Mouse (Mus musculus) monocyte, adult 2 months (primary cell): ENCODE measurements around the gene Dvl1.

Experiments
- DNase-seq, 2 experiments: peaks; one replicate each; pipeline ENCODE4 v3.0.0; 2022; ENCODE audit warnings: low spot score in 2 of 2, low read depth in 1 of 2

Dvl1 gene

GRCm38 (mm10) chr4:155869317-155870033 lies 22.3 kb downstream of the Dvl1 start, which contains the start of the genes Cptp and Ints11:
Gene Cptp, minus strand, starts transcription at chr4:155869440.
Gene Ints11, plus strand, starts transcription at chr4:155869546.
- peak; percentile 78 to 90 for DNase-seq

DNA sequence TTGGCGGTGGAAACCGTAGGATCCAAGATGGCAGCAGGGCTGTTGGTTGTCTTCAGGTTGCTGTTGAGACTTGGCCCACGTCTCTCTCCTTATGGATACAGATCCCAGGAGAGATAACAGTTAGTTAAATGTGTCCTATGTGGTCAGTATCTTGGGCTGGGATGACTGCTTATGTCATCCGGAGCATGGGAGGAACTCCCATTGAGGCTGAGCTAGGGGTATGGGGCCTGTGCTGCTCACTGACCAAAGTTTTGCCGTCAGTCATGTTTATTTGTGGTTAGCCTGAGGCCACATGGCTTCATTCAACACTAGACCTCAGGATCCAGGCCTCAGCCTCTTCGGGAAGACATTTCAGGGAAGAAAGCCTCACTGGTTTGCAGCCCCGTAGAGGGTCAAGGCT lies 24.2 kb downstream of the Dvl1 start:
- DNase-seq = no peak

GRCm38 (mm10) chr4:155883587-155883986 lies 36.4 kb downstream of the Dvl1 start:
- no peak for DNase-seq

DNA sequence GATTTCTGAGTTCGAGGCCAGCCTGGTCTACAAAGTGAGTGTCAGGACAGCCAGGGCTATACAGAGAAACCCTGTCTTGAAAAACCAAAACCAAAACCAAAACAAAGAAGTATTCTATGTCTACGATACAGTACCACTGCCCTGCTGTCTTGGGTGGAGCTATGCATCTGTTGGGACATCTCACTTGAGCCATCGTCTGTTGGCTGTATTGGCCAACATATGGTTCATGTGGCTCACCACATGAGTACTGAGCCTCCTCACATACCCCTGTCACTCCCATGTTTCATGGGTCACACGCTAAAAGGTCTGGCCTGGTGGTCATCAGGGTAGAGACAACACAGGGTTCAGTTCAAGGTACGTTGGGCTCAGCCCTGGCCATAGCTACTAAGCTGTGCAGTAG lies 39.1 kb downstream of the Dvl1 start:
- no peak for DNase-seq

DNA sequence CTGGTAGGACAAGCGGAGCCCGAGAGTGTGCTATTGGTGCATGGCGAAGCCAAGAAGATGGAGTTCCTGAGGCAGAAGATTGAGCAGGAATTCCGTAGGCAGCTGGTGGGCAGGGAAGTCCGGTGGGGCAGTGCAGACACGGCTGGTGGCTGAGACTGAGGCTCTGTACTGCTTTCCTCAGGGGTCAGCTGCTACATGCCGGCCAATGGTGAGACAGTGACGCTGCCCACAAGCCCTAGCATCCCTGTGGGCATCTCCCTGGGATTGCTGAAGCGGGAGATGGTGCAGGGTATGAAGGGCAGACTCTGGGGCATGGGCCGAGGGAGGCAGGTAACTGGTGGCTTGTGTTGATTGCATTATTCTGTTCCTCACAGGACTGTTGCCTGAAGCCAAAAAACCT lies 40.5 kb downstream of the Dvl1 start:
- no peak for DNase-seq

GRCm38 (mm10) chr4:155888181-155888580 lies 41.0 kb downstream of the Dvl1 start:
- DNase-seq = no peak

GRCm38 (mm10) chr4:155889316-155889715 lies 42.1 kb downstream of the Dvl1 start:
- no peak for DNase-seq

DNA sequence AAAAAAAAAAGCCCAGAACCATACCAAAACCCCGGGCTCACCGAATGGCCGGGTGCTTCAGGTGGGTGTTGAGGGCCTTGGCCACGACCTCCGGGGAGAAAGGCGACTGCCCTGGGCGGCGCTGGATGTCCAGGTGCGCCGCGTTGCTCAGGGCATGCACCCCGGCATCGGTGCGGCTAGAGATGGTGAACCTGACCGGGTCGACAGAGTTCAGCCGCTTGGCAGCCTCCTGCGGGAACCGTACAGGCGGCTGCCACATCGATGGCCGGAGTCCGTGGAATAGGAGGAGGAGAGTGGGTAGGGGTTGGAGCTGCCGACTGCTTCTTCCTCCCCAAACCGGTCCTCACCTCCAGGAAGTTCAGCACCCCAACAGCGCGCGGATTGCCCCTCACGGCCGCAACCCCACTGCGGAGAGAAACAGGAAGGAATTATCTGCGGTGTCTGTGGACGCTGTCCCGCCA lies 43.8 kb downstream of the Dvl1 start:
- DNase-seq = no peak

GRCm38 (mm10) chr4:155891551-155892001 lies 44.4 kb downstream of the Dvl1 start, which contains the start of the genes Pusl1 and Acap3:
Gene Pusl1, minus strand, starts transcription at chr4:155891781.
Gene Acap3, plus strand, starts transcription at chr4:155891822.
- DNase-seq = peak; percentile 79 to 91

DNA sequence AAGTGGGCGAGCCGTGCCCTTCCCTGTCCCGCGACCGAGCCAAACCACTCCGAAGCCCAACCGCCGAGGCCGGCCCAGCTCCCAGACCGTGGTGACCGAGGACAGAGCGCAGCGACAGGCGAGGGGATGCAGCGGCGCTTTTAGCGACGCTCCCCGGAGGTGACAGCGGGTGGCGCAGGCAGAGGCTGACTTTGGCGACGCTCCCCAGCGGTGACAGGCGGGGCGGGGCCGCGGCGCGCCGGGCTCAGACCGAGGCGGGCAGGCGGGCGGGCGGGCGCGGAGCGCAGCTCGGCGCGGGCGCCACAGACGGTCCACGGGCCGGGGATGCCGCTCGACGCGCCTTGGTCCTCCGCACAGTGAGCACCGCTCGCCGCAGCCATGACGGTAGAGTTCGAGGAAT lies 44.8 kb downstream of the Dvl1 start:
- DNase-seq = peak; percentile 40 to 58

- DNase-seq = no peak
Observed at GRCm38 (mm10) chr4:155892438-155893211, 45.4 kb downstream of the Dvl1 start.

- no peak for DNase-seq
Observed at GRCm38 (mm10) chr4:155893212-155893690, 46.0 kb downstream of the Dvl1 start.

DNA sequence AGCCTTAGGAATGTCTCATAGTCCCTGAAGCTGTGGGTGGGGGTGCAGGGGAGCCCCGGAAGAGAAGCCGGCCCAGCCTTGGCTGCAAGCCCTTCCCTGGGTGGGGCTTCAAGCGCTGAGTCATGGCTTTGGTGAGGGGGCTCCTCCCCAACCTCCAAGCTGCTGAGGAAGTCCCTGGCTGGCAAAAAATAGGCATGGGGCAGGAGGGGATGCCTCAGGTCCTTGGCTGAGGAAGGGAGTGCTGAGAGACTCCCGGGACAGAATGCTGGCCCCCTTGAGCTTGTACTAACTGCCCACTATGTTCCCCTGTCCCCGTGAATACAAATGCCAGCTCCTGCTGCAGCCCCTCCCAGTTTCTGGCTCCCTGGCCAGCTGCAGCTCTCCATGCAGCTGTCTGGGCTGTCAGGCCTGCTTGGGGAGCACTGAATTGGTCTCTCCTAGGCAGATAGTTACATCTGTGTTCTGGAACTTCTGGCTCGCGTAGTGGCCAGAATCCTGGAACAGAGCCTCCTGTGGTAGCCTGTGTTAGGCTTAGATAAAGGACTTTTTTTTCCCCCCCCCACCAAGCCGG lies 47.2 kb downstream of the Dvl1 start:
- DNase-seq = peak in 1 of 2 experiments; percentile 25

DNA sequence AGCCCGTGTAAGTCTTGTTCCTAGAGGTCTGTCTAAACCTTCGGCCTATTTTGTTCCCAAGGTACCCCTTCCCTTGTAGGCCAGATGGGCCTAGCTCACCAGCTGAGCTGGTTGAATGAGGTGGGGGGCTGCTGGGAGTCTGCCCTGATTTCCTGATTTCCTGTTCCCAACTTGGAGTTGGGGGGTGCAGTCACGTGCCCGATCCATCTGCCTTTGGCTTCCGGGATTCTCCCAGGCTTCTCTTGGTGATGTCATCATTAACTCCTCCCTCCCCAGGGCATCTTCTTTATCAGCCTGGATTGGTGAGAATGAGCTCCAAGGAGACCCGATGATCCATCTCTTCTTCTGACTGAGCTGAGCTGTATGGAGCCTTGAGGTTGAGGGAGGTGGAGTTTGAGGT lies 48.0 kb downstream of the Dvl1 start:
- no peak for DNase-seq

GRCm38 (mm10) chr4:155895826-155896225 lies 48.6 kb downstream of the Dvl1 start:
- DNase-seq = no peak

DNA sequence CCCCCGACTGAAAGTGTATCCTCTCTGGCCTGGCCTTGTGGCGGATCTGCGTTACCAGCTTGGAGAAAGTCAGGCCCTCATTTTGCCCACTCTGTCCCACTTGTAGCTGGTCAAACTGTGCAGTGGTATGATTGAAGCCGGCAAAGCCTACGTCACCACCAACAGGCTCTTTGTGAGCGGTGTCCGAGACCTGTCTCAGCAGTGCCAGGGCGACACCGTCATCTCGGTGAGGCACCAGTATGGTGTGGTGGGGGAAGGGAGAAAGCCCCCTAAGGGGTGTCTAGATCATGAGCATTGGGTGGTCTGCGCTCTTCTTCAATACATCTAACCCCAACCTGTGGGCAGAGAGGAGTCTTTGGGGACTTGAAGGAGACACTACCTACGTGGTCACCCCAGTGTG lies 49.3 kb downstream of the Dvl1 start:
- no peak for DNase-seq

DNA sequence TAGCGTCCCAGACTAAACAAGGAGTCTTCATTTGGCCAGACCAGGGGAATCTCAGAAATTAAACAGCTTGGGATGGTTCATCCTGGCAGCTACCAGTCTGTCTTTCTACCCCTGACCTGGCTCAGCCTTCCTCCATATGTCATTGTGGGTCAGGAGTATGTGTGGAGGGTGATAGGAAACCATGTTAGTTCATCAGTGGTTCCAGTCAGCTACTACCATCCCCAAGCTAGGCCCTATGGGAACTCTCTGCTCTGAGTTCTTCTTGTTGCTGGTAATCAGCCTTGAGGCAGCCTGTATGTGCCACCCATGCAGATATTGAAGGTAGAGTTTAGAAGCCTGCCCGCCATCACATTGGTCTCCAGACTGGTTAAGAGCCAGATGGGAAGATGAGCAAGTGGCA lies 51.1 kb downstream of the Dvl1 start:
- no peak for DNase-seq

DNA sequence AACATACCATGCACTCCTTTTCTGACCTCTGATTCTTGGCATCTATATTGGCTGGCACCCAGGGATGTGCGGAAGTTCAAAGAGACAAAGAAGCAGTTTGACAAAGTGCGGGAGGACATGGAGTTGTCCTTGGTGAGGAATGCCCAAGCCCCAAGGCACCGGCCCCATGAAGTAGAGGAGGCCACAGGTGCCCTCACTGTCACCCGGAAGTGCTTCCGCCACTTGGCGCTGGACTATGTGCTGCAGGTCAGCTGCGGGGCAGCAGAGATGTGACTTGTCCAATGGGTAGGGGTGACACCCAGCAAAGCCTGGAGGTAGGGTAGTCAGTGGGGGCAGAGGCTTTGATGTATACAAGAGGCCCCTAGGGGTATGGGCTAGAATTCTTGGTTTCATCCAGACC lies 52.2 kb downstream of the Dvl1 start:
- no peak for DNase-seq

GRCm38 (mm10) chr4:155901205-155901604 lies 54.0 kb downstream of the Dvl1 start:
- DNase-seq = no peak

DNA sequence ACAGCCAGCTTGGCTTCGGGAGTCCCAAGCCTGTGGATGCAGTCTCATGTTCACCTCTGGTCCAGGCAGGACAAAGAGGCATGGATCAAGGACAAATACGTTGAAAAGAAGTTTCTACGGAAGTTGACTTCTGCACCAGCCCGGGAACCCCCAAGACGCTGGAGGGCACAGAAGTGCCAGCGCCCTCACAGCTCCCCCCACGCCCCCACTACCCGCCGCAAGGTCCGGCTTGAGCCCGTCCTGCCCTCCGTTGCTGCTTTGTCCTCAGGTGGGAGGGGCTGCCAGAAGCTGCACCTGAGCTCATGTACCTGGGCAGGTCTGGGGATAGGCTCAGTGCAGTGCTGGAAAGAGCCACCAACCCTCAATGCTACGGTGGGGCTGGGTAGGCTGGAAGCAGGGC lies 56.0 kb downstream of the Dvl1 start:
- no peak for DNase-seq

- DNase-seq = no peak
Observed at GRCm38 (mm10) chr4:155904318-155905102, 57.3 kb downstream of the Dvl1 start.
